Mouse (Mus musculus): ENCODE results near the gene Klhl24. TPM values are rescaled to one million over a fixed set of nuclear protein-coding genes. Genes with fewer than 3 reads are reported as not detected.

Gene Klhl24
- polyA plus RNA-seq, 1 experiment from 2014 or later: 31.4 TPM

DNA sequence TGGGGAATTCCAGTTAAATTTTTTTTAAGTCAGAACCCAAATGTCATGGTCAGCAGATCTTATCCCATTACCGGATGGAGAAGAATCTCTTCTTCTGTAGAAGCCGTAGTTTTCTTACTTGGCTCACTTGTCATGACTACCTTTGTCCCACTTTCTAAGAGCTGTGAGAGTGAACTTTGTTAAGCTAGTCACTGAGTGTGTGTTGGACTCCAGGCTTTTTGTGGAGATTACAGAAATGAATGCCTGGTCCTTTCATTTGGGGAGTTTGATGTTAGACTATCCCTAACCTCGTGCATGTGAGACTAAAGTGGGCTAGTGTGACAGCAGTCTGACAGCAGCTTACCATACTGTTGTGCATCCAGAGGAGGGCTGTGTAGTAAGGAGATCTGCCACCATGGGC lies 71.7 kb downstream of the Klhl24 start:
- Histone ChIP-seq H3K9me3 (peaks cover 16% of the 10 kb centered on the region), H3K4me1 (replicated peaks) (no peaks in the 10 kb centered on the region), H3K27ac (no peak overlapping the region), H3K27me3 (ENCODE audit: insufficient read depth, poor library complexity, severe bottlenecking) (no peaks in the 10 kb centered on the region), H3K4me3 (no peak overlapping the region), H3K36me3 (peaks cover 99% of the 10 kb centered on the region)
- DNase-seq (ENCODE audit: low spot score): no peak
- 92% methylated on average over 3 of the region's 3 CpGs for WGBS

DNA sequence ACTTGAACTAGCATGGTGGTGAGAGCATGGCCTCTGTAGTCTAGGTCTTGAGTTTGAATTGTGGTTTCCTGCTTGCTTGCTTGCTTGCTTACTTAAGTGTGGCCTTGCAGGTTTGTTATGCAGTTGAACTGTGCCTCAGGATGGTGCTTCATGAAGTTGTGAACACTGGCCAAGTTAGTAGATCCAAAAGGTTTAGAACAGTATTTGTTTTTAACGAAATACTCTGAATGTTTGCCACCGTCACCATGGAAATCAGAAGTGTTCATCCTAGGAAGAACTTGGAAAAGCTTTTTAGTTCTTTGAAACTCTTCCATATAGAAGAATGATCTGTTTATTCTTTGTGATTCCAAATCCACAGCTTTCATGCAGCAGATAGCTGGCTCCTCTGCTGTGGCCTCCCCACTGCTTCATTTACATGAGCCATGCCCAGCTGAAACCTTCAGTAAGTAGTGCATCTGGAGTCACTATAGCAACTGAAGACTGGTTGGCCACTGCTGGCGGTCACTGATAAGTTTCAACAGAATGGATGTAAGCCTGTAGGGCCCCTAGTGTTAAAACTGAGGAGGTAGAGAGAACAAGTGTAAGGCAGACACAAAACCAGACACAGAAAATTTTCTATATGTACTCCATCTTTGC lies 72.2 kb downstream of the Klhl24 start:
- Histone ChIP-seq H3K27ac (no peak overlapping the region), H3K36me3 (peaks cover 99% of the 10 kb centered on the region), H3K27me3 (ENCODE audit: insufficient read depth, poor library complexity, severe bottlenecking) (no peaks in the 10 kb centered on the region), H3K4me3 (no peak overlapping the region), H3K4me1 (replicated peaks) (no peaks in the 10 kb centered on the region), H3K9me3 (peaks cover 16% of the 10 kb centered on the region)
- no peak for DNase-seq (ENCODE audit: low spot score)
- 85% methylated on average over 3 of the region's 3 CpGs for WGBS

Other genes with a start within 250 kb of the Klhl24 start
- 8.8 and 8.9 TPM in 2 replicates for gene Klhl6, start 114.5 kb upstream of the Klhl24 start, polyA plus RNA-seq (2016; fragmentation: Nextera tagmentation; extraction: Ambion mirVana)
- gene Yeats2, start 43.5 kb downstream of the Klhl24 start, polyA plus RNA-seq (2016; fragmentation: Nextera tagmentation; extraction: Ambion mirVana): 35.9 and 39.7 TPM in 2 replicates
- gene Map6d1, start 143.8 kb downstream of the Klhl24 start, polyA plus RNA-seq (2016; fragmentation: Nextera tagmentation; extraction: Ambion mirVana): 1.2 TPM in 2 replicates
- 118 and 133 TPM in 2 replicates for gene Parl, start 204.8 kb downstream of the Klhl24 start, polyA plus RNA-seq (2016; fragmentation: Nextera tagmentation; extraction: Ambion mirVana)
- gene Cyp2ab1, start 227.9 kb downstream of the Klhl24 start, polyA plus RNA-seq (2016; fragmentation: Nextera tagmentation; extraction: Ambion mirVana): not detected in 2 replicates

Measured in hindbrain, embryonic 10.5 days (tissue).